Mouse (Mus musculus): Measurements from ENCODE around the gene Def8. TPM values are rescaled to one million over a fixed set of nuclear protein-coding genes. Genes with fewer than 3 reads are reported as not detected.
"Not testable (repeated sequence)": the region's sequence is repeated elsewhere in the genome, so short reads cannot be mapped to it uniquely, and the experiment has no call there.

Gene Def8
- total RNA-seq, 1 experiment from 2014 or later: 85.3 TPM

DNA sequence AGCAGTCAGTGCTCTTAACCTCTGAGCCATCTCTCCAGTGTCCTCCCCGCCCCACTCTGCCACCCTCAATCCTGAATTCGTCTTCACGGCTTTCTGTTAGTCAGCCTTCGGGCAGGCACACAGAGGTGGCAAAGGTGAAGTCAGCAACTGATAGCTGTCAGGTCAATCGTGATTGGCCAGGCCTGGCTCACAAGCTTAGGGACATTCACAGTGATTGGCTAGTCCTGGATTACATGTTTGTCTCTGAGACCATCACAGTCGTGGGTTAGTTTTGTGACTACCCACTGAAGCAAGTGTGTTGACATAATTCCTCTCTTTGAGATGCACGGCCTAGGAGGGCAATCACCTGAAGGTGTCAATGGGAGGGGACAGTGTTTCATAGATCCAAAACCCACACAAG, 30.0 kb downstream of the Def8 start:
- no peak for ATAC-seq (replicated peaks in 1 of 2; ENCODE audit: insufficient read depth in 1 of 2, low FRiP score in 2 of 2, low TSS enrichment in 1 of 2, low read depth in 1 of 2, poor library complexity in 2 of 2, severe bottlenecking in 2 of 2)

DNA sequence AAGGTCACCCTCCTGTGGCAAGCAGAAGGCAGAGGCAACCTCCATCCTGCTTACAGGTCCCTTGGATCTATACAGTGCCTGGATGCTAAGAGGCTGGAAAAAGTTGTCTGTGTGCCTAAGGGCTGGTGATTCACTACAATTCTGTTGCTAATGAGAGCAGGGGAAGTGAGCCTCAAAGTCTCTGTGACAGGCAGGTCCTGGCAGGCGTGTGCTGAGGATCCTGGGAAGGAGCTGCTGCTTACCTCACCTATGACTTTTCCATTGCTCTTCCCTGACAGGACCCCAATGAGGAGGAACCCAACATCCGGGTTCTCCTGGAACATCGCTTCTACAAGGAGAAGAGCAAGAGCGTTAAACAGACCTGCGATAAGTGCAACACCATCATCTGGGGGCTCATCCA, 30.6 kb downstream of the Def8 start:
- ATAC-seq (replicated peaks in 1 of 2; ENCODE audit: insufficient read depth in 1 of 2, low FRiP score in 2 of 2, low TSS enrichment in 1 of 2, low read depth in 1 of 2, poor library complexity in 2 of 2, severe bottlenecking in 2 of 2): no peak

DNA sequence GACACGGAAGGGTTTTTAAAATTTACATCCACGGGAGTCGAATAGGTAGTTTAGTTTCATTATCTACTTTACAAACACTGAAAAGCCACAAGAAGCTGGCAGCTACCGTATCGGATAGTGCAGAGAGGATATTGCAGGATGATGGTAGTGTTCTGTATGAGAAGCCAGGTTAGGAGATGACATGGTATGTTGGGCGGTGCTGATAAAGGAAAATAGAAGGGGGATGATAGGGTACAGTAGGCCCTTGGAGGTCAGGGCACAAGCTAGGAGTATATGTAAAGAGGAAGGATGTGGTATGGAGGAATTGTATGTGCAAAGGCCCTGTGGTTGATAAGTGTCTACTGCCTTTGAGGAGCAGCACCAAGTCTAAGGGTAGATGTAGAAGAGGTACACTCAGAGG, 31.2 kb downstream of the Def8 start:
- peak in 1 of 2 experiments; percentile 3; a peak in 1 of 4 replicates for ATAC-seq (replicated peaks in 1 of 2; ENCODE audit: insufficient read depth in 1 of 2, low FRiP score in 2 of 2, low TSS enrichment in 1 of 2, low read depth in 1 of 2, poor library complexity in 2 of 2, severe bottlenecking in 2 of 2)

DNA sequence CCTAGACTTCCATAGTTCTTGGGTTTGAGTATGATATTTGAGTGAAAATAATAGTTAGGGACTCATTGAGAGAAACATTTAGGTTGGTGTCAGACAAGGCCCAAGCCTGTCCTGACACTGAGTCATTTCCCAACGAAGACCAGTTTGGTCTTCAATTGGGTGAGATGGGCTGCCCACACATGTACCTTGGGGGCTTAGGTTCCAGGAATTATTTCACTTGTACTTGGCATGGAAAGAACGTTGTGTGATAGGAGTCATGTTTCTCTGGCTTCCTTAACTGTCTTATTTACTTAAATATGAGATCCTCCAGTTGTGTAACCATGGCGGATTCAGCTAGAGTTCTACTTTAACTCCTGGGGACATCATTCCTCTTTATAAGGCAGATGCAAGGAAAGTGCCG, 40.3 kb downstream of the Def8 start:
- ATAC-seq (replicated peaks in 1 of 2; ENCODE audit: insufficient read depth in 1 of 2, low FRiP score in 2 of 2, low TSS enrichment in 1 of 2, low read depth in 1 of 2, poor library complexity in 2 of 2, severe bottlenecking in 2 of 2): no peak

DNA sequence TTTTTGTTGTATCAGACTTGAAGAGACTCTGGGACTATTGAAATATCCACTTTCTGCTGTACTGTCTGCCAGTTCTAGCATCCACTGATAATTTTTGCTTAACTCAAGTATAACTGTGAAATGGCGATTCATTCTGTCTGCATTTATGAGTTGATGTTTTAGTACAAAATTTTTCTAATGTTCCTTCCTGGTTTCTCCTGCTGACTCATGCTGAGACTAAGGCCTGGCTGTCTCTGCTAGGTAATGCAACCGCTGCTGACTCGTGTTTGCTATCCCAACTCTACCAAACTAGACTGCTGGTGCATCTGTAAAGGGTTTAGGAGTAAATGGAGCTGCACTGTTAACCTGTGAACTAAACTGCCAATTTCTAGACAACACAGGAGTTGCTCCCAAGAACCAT, 44.1 kb downstream of the Def8 start:
- ATAC-seq (replicated peaks in 1 of 2; ENCODE audit: insufficient read depth in 1 of 2, low FRiP score in 2 of 2, low TSS enrichment in 1 of 2, low read depth in 1 of 2, poor library complexity in 2 of 2, severe bottlenecking in 2 of 2): no peak

DNA sequence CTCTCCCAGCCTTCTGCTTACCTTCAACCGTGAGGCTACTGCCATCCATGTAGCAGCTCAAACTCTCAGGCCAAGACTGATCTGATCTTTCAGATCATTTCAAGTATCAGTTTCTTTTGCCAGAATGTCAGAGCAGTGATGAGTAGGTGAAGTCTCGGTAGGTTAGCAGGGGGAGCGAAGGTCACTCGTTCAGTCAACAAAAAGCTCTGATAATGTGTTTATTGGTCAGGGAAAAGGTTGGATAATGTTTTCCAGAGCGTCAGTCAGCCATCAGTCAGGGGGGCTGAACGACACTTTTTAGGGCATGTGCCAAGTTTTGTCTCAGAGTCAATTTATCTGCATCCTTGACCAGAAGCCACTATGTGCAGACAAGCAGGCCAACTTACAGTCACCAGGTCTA, 49.7 kb downstream of the Def8 start:
- not testable (repeated sequence) for ATAC-seq (replicated peaks in 1 of 2; ENCODE audit: insufficient read depth in 1 of 2, low FRiP score in 2 of 2, low TSS enrichment in 1 of 2, low read depth in 1 of 2, poor library complexity in 2 of 2, severe bottlenecking in 2 of 2)

DNA sequence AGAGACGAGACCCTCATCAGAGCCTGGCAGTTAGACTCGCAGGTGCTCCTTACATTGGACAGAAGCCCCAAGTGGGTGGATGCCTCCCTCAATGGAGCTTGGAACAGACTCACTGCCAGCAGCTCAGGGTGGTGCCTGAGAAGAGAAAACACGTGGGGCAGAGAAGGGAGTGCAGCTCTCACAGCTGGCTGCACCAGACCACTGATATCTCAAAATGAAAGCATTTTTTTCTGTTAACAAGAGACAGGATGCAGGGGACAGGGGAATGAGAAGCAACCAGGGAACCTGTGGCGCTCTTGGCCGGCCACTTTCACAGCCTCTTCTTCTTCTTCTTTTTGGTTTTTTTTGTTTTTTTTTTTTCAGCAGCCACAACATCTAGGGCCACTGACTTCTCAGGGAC, 51.2 kb downstream of the Def8 start:
- not testable (repeated sequence) for ATAC-seq (replicated peaks in 1 of 2; ENCODE audit: insufficient read depth in 1 of 2, low FRiP score in 2 of 2, low TSS enrichment in 1 of 2, low read depth in 1 of 2, poor library complexity in 2 of 2, severe bottlenecking in 2 of 2)

DNA sequence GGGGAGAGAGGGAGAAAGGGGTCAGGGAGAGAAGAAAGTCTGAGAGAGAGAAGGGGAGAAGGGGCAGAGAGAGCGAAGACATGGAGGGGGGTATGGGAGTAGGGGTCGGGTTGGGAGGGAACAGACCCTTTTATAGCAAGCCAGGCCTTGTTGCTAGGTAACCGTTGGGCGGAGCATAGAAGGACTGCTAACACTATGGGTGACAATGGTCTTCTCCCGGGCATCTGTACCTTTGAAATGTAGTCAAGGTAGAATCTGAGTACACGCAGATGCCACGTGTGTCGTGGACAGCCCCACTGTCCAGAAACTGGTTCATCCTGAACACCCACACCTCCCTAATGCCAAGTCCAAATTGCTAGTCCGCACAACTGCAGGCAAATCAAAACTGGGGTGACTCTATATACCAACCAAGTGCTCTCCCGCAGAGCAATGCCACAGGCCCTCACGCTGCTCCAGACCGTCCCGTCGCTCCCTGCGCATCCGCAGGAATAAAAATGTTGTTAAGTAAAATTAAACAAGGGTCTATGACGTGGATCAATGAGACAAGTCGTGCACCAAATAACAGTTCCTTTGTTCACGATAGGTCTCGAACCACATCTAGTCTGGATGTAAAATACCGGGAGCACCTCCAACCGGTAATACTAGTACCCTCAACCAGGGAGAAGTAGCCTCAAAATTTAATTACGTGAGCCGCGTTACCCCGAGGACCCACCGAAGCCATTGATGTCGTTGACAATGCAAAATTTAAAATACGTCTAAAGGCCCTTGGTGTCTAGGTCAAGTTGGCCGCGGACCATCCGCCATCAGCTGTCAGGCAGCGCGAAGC, 53.8 kb downstream of the Def8 start:
- ATAC-seq (replicated peaks in 1 of 2; ENCODE audit: insufficient read depth in 1 of 2, low FRiP score in 2 of 2, low TSS enrichment in 1 of 2, low read depth in 1 of 2, poor library complexity in 2 of 2, severe bottlenecking in 2 of 2): peak in 1 of 2 experiments; percentile 19; a peak in 1 of 4 replicates

DNA sequence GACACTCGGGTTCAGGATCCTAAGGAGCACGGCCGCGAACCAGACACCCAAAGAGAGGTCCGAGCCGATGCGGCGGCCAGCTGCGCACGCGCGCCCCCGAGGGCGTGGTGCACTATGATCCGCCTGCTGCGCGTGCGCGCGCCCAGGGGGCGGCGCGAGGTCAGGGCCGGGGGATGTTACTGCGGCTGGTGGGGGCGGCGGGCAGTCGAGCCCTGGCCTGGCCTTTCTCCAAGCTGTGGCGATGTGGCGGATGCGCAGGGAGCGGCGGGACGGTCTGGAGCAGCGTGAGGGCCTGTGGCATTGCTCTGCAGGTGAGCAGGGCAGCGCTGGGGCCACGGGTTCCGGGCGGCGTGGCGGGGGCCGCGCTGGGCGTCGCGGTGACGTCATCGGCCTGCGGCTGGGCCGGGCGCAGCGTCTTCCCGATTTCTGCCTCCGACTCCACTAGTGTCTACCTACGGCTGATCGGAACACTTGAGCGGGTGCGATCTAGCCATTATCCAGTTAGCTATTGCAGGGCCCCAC, 54.5 kb downstream of the Def8 start, which contains the start of gene Afg3l1:
Afg3l1 (plus strand) TSS at position 167 of the 522 bp plus-strand sequence.
- peak; percentile 81 to 84 for ATAC-seq (replicated peaks in 1 of 2; ENCODE audit: insufficient read depth in 1 of 2, low FRiP score in 2 of 2, low TSS enrichment in 1 of 2, low read depth in 1 of 2, poor library complexity in 2 of 2, severe bottlenecking in 2 of 2)

DNA sequence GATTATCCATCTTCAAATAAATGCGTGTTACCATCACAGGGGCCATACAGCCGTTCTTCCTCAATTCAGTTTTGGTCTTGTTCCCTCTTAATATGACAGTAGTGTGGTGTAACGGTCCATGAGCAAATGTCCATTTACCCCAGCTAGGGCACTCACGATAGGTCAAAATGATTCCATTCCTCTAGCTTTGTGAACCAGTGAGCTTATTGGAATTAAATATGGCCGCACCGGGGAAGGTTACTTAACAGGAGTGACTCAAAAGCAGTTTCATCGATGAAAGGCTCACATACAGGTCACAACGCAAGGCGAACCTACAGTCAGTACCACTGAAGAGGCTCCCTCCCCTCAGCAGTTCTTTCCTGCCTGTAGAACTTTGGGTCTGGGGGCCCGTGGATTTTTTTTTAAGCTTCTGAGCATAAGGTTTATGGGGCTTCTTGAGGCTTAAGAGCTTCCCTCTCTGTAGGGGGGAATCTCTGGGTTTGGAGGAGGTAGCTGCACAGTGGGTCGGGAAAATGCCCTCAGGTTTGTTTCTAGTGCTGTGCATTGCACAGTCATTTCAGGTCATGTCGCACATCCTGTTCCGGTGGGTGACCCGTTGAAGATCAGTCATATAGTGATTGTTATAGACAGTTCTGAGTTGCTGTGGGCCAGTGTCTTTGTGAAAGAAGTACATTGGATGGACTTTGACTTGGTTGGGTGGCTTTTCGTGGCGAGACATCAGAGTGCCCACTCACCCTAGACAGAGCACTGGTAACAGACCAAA, 55.3 kb downstream of the Def8 start:
- ATAC-seq (replicated peaks in 1 of 2; ENCODE audit: insufficient read depth in 1 of 2, low FRiP score in 2 of 2, low TSS enrichment in 1 of 2, low read depth in 1 of 2, poor library complexity in 2 of 2, severe bottlenecking in 2 of 2): peak in 1 of 2 experiments; percentile 35; a peak in 1 of 4 replicates

DNA sequence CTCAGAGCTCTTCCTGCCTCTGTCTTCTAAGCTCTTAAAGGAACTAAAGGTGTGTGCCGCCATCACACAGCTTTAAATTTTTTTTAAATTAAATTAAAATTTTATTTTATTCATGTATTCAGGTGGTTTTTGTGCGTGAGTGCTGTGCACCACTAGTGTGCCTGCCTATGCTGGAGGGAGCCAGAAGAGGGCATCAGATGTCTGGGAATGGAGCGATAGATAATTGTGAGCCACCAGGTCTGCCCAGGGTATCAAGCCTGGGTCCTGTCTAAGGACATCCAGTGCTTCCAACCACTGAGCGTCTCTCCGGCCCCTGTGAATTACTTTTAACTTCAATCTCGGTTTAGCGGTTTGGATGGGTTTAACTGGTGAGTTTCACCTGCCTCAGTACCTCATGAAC, 59.3 kb downstream of the Def8 start:
- ATAC-seq (replicated peaks in 1 of 2; ENCODE audit: insufficient read depth in 1 of 2, low FRiP score in 2 of 2, low TSS enrichment in 1 of 2, low read depth in 1 of 2, poor library complexity in 2 of 2, severe bottlenecking in 2 of 2): no peak

DNA sequence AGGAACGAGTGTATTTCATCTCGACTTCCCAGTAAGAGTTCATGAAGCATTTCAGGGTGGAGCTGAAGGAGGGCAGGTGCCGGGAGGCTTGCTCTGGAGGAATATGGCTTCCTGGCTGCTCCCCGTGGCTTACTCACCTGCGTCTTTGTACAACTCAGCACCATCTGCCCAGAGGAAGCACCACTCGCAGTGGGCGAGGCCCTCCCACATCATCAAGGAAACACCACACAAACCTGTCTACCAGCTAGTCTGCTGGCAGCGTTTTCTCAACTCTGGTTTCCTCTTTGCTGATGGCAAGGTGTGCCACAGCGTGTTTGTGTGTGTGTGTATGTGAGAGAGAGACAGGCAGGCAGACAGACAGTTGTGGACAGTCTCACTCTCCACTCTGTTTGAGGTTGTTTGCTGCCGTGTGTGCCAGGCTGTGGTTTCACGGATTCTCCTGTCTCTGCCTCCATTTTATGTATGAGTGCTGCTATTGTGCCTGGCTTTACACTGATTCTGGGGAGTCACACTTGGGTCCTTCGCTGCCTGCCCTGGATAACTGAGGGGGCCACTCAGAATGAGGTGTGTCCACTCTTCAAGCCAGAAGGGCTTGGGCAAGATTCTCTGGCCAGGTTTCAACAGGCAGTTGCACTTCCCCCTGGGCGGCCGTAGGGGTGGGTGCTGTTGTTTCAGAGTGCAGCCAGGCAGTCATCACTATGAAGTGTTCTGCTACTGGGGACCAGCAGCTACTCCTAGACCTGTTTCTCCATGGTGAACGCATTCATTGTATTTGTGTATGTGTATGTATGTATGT, 68.2 kb downstream of the Def8 start:
- no peak for ATAC-seq (replicated peaks in 1 of 2; ENCODE audit: insufficient read depth in 1 of 2, low FRiP score in 2 of 2, low TSS enrichment in 1 of 2, low read depth in 1 of 2, poor library complexity in 2 of 2, severe bottlenecking in 2 of 2)

DNA sequence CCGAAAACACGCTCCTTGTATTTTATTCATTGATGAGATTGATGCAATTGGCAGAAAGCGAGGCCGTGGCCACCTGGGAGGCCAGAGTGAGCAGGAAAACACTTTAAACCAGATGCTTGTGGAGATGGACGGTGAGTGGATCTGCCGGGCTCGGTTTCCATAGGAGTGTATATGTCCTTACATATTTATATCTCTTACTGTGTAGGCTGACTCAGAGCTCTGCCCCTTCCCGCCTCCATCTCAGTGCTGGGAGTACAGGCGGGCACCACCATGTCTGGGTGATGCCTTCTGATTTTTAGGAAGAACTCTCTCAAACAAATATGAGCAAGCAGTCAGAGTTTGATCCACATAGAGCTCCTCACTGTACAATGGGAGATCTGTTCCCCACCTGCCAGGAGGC, 69.6 kb downstream of the Def8 start:
- no peak for ATAC-seq (replicated peaks in 1 of 2; ENCODE audit: insufficient read depth in 1 of 2, low FRiP score in 2 of 2, low TSS enrichment in 1 of 2, low read depth in 1 of 2, poor library complexity in 2 of 2, severe bottlenecking in 2 of 2)

DNA sequence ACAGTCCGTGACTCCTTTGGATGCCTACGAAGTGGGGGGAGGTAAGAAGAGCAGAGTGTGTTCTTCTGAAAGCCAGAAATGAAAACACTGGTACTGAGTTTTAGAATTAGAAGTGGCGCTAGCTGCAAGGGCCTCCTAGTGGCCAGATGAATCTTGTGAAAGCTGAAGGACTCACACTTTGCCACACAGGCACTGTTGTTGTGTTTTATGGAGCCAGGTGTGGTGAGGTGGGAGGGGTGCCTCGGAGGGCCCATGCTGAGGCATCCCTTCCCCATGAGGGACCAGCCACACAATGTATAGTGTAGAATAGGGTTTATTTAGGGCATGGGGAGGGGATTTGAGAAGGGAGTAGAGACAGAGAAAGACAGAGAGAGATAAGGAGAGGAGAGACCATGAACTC, 74.4 kb downstream of the Def8 start:
- ATAC-seq (replicated peaks in 1 of 2; ENCODE audit: insufficient read depth in 1 of 2, low FRiP score in 2 of 2, low TSS enrichment in 1 of 2, low read depth in 1 of 2, poor library complexity in 2 of 2, severe bottlenecking in 2 of 2): no peak

DNA sequence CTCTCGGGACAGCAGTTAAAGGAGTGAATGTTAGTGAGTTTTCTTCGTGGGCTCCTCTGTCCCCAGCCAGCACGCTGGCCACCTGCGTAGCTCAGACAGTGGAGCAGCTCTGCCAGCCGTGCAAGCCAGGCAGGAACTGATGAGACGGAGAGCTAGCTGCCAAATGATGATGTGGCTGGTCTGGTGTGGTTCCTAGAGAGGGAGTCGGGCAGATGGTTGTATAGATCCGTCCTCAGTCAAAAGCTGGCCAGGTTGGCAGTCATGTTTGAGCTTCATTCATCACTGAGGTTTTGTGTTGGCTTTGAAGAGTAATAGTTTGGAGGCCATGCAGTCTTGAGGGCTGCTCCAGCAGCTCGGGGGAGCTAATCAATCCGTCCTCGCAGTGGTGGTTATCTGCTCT, 75.6 kb downstream of the Def8 start:
- ATAC-seq (replicated peaks in 1 of 2; ENCODE audit: insufficient read depth in 1 of 2, low FRiP score in 2 of 2, low TSS enrichment in 1 of 2, low read depth in 1 of 2, poor library complexity in 2 of 2, severe bottlenecking in 2 of 2): no peak

DNA sequence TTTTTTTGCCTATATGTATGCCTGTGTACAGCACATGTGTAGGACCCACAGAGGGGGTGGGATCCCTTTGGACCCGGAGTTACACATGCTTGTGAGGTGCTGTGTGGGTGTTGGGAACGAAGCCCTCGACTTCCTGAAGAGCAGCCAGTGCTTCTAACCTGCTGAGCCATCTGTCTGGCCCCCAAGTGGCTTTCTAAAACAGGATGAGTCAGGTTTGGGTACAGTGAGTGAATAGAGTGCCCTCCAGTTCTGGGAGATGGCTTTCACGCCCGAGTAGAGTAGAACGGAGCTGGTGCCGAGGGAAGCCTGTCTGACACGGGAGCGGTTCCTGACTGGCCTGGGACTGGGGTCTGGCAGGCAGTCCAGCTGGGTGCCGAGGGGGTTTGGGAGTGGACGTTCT, 76.2 kb downstream of the Def8 start:
- no peak for ATAC-seq (replicated peaks in 1 of 2; ENCODE audit: insufficient read depth in 1 of 2, low FRiP score in 2 of 2, low TSS enrichment in 1 of 2, low read depth in 1 of 2, poor library complexity in 2 of 2, severe bottlenecking in 2 of 2)

DNA sequence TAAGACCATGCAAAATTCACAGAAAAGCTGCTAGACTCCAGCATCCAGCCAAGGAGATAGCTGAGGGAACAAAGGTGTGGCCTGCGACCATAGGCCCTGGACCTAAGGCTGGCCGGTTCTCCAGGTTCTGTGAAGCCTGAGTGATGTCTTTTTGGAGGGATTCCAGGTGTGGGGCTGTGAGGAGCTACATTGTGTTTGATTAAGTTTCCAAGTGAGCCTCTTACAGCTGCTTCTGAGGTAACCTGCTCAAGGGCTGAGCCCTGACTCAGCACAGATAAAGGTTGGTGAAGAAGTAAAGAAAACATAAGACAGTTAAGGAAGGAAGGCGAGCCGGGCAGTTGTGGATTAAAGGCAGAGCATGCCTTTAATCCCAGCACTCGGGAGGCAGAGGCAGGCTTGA, 78.9 kb downstream of the Def8 start:
- no peak for ATAC-seq (replicated peaks in 1 of 2; ENCODE audit: insufficient read depth in 1 of 2, low FRiP score in 2 of 2, low TSS enrichment in 1 of 2, low read depth in 1 of 2, poor library complexity in 2 of 2, severe bottlenecking in 2 of 2)
